Mouse (Mus musculus): ENCODE results near the gene Poc1a. TPM values are rescaled to one million over a fixed set of nuclear protein-coding genes. Genes with fewer than 3 reads are reported as not detected.

The Poc1a gene
- polyA plus RNA-seq, 1 experiment from 2014 or later, result 13.5 TPM

DNA sequence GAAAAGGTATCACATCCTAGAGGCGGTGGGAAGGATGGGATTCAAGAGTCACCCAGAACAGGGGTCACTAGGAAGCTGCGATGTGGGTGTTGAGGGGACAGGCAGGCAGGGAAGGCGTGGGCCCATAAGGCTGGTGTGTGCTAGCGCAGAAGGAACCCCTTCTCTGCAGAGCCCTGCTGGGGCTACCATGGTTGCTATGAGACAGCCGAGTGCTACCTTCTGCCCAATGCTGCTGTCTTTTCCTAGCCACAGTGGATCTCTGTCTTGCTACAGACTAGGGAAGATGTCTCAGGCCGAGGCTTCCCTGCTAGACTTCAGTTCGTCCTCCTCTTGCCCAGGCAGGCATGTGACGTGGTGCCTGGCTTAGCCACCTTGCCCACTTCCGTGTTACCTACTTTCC lies 61.7 kb downstream of the Poc1a start:
- Histone ChIP-seq H3K9ac (replicated peaks) (no peak overlapping the region), H3K9me3 (no peaks in the 10 kb centered on the region), H3K4me1 (replicated peaks) (peaks cover 50% of the 10 kb centered on the region), H3K4me2 (replicated peaks) (no peak overlapping the region), H3K27ac (no peak overlapping the region), H3K27me3 (no peaks in the 10 kb centered on the region), H3K4me3 (replicated peaks) (no peak overlapping the region), H3K36me3 (no peaks in the 10 kb centered on the region)
- 87% methylated on average over 9 of the region's 9 CpGs for WGBS
- ATAC-seq, result no peak

- H3K9me3 ChIP-seq, result no peaks in the 10 kb centered on the region
- no peak overlapping the region; the same call in 1 of the 2 replicates for H3K9ac ChIP-seq (replicated peaks)
- H3K27me3 ChIP-seq, result no peaks in the 10 kb centered on the region
- peak; percentile 41; the same call in 1 of the 2 replicates for ATAC-seq
- H3K4me3 ChIP-seq (replicated peaks), result no peak overlapping the region
- H3K36me3 ChIP-seq, result no peaks in the 10 kb centered on the region
- H3K27ac ChIP-seq, result peak overlapping the region; percentile 51
- H3K4me2 ChIP-seq (replicated peaks), result peak overlapping the region; percentile 17; the same call in 1 of the 2 replicates
- WGBS, result 12% methylated on average over 6 of the region's 6 CpGs
- H3K4me1 ChIP-seq (replicated peaks), result peaks cover 25% of the 10 kb centered on the region
Measured at GRCm38 (mm10) chr9:106345167-106345566, 64.3 kb downstream of the Poc1a start.

DNA sequence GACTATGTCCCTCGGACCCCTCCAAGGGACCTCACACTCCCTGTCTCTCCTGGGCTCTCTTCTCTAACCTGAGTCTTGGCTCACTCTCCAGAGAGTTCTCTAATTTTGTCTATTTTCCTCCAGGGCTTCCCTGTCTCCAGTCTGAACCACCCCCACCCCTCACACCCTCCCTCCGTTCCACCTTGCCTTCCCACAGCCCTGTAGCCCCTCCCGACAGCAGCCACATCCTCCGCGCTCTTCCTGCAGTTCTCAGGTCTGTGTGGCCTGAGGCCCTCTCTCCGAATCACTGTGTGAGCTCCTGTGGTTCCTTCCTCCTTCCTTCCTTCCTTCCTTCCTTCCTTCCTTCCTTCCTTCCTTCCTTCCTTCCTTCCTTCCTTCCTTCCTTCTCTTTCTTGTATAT lies 64.8 kb downstream of the Poc1a start:
- H3K4me3 ChIP-seq (replicated peaks), result no peak overlapping the region
- peak overlapping the region; percentile 17; the same call in 1 of the 2 replicates for H3K4me2 ChIP-seq (replicated peaks)
- H3K9ac ChIP-seq (replicated peaks), result no peak overlapping the region
- no peaks in the 10 kb centered on the region for H3K9me3 ChIP-seq
- no peaks in the 10 kb centered on the region for H3K36me3 ChIP-seq
- 33% methylated on average over 6 of the region's 6 CpGs for WGBS
- H3K27me3 ChIP-seq, result no peaks in the 10 kb centered on the region
- peaks cover 23% of the 10 kb centered on the region for H3K4me1 ChIP-seq (replicated peaks)
- ATAC-seq, result peak; percentile 5; the same call in 1 of the 2 replicates
- H3K27ac ChIP-seq, result no peak overlapping the region

- Histone ChIP-seq H3K27me3 (no peaks in the 10 kb centered on the region), H3K27ac (no peak overlapping the region), H3K9me3 (no peaks in the 10 kb centered on the region), H3K36me3 (no peaks in the 10 kb centered on the region), H3K4me3 (replicated peaks) (no peak overlapping the region), H3K9ac (replicated peaks) (no peak overlapping the region), H3K4me1 (replicated peaks) (peaks cover 12% of the 10 kb centered on the region), H3K4me2 (replicated peaks) (no peak overlapping the region)
- 82% methylated on average over 10 of the region's 10 CpGs for WGBS
- ATAC-seq, result no peak
Measured at GRCm38 (mm10) chr9:106348281-106348680, 67.4 kb downstream of the Poc1a start.

DNA sequence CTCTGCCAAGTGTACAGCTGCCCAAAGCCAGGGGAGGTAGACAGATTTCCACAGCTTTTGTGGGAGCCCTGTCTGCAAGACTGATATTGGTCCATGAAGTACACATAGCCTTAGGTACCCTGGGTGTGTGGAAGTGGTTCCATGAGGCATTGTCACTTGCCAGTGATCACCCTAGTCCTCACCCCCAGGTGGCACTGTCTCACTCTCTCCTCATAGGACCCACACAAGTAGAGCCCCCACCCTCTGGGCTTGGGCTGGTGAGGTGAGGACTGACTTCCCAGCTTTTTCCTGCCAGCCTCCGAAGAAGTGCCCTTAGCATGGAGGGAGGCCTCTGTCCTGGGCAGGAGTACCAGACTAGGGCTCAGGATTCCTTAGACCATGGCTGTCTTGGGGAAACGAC lies 68.2 kb downstream of the Poc1a start:
- peak; percentile 59; the same call in 1 of the 2 replicates for ATAC-seq

DNA sequence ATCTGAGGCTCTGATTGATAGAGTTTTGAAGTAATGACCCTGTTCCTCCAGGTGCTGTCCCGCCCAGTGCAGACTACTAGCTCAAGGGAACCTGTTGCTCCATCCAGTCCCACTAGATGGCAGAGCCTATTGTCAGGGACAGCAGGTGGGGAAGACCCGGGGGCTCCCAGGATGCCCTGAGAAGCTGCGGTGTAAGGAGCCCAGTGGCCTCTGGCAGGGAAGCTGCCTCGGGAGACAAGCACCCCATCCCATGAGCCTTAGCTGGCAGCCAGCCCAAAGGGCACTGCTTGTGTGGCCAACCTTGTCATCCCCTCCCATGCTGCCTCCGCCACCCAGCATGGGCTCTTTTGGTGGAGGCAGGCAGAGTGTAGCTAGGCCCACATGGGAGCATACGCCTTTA lies 70.3 kb downstream of the Poc1a start:
- no peak for ATAC-seq
- no peak overlapping the region for H3K4me3 ChIP-seq (replicated peaks)
- no peaks in the 10 kb centered on the region for H3K27me3 ChIP-seq
- no peak overlapping the region for H3K4me2 ChIP-seq (replicated peaks)
- no peak overlapping the region for H3K9ac ChIP-seq (replicated peaks)
- peaks cover 6% of the 10 kb centered on the region for H3K4me1 ChIP-seq (replicated peaks)
- H3K27ac ChIP-seq, result no peak overlapping the region
- H3K36me3 ChIP-seq, result no peaks in the 10 kb centered on the region
- no peaks in the 10 kb centered on the region for H3K9me3 ChIP-seq
- 62% methylated on average over 6 of the region's 6 CpGs for WGBS

More for the DNA sequence above, 68.2 kb downstream of the Poc1a start:
- Histone ChIP-seq H3K4me3 (replicated peaks) (no peak overlapping the region), H3K27ac (no peak overlapping the region), H3K9ac (replicated peaks) (no peak overlapping the region), H3K4me2 (replicated peaks) (no peak overlapping the region), H3K4me1 (replicated peaks) (peaks cover 12% of the 10 kb centered on the region), H3K36me3 (no peaks in the 10 kb centered on the region), H3K27me3 (no peaks in the 10 kb centered on the region), H3K9me3 (no peaks in the 10 kb centered on the region)
- WGBS, result 73% methylated on average over 2 of the region's 2 CpGs

DNA sequence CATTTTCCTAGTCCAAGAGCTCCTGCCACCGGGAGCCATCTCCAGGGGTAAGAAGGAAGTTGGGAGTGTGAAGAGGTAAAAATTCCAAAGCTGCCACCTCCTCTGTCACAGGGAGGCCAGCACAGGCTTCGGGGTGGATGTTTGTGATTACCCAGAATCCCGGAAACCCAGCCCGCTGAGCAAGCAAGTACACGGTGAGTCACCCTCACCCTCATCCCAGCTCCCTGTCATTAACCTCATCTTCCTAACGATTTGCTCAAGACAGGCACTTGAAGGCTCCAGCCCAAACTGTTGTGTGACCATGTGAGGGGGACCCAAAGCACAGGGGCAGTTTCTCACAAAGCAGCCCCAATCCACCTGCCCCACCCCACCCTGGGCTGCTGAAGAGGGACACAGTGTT lies 72.9 kb downstream of the Poc1a start:
- H3K4me2 ChIP-seq (replicated peaks), result no peak overlapping the region
- H3K4me3 ChIP-seq (replicated peaks), result no peak overlapping the region
- no peaks in the 10 kb centered on the region for H3K36me3 ChIP-seq
- no peak for ATAC-seq
- no peaks in the 10 kb centered on the region for H3K9me3 ChIP-seq
- peaks cover 9% of the 10 kb centered on the region for H3K4me1 ChIP-seq (replicated peaks)
- H3K9ac ChIP-seq (replicated peaks), result no peak overlapping the region
- 81% methylated on average over 6 of the region's 6 CpGs for WGBS
- no peak overlapping the region for H3K27ac ChIP-seq
- no peaks in the 10 kb centered on the region for H3K27me3 ChIP-seq

DNA sequence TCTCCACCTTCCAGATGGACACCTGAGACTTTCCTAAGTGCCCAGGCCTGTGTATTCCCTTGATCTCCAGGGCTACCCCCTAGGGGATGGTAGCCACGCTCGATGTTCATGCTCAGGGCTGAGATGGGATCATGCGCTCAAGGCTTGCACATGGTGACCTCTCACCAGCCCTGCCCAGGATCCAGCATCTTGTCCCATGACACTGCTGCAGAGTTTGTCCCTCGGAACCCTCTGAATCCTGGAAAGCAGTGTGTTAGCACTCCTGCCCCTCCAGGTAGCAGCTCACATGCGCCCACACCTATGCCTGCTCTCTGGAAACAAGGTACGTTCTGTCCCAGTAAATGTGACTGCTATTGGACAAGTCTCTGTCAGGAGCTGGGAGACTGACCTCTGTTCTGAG lies 73.9 kb downstream of the Poc1a start:
- ATAC-seq, result no peak
- Histone ChIP-seq H3K27me3 (no peaks in the 10 kb centered on the region), H3K4me3 (replicated peaks) (no peak overlapping the region), H3K36me3 (no peaks in the 10 kb centered on the region), H3K9me3 (no peaks in the 10 kb centered on the region), H3K4me2 (replicated peaks) (no peak overlapping the region), H3K9ac (replicated peaks) (no peak overlapping the region), H3K27ac (no peak overlapping the region), H3K4me1 (replicated peaks) (peaks cover 13% of the 10 kb centered on the region)
- 91% methylated on average over 6 of the region's 6 CpGs for WGBS

DNA sequence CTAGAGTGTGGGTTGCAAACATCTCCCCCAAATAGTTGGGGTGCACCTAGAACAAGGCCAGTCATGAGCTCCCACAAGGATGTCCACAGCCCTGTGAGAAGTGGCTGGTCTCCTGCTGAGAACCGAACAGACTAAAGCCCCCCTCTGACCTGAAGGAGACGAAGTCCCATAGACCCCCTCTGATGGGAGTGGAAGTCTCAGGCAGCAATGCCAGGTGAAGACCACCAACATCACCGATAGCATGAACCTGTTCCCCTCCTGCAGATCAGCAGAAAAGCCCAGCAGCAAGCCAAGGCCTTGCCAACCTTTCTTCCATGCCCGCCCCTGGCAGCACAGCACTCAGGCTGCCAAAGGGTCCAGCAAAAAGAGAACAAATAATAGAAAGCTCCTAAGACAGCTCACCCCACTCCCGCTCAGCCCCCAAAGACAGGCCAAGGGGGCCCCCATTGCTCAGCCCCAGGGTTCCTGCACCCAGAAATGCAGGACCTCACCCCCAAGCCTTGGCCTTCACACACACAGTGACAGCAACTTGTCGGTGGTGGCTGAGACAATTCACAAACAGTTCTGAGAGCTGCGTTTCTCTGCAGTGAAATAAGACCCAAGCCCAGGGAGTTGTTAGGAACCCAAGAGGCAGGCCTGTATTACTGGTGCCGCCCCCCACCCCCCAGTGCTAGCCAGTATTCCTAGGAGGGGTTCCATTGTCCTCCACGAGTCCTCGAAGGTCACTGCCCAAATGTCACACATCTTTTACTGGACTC lies 74.5 kb downstream of the Poc1a start:
- ATAC-seq, result no peak
- WGBS, result 78% methylated on average over 10 of the region's 10 CpGs

DNA sequence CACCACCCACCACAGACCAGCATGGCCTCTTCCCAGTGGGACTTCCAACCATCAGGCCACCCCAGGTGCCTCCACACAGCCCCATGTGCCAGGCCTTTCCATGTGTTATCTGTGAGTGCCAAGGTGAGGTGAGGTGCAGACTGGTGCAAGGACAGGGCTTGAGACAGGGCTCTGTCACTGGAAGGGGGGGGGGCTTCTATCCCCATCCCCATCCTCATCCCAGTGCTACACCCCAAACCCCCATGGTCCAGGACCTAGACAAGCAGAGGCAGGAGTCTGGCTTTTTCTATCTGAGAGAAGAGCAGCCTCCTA lies 75.1 kb downstream of the Poc1a start:
- no peak for ATAC-seq
- no peaks in the 10 kb centered on the region for H3K36me3 ChIP-seq
- H3K27ac ChIP-seq, result peak overlapping the region; percentile 5; the same call in 1 of the 2 replicates
- no peak overlapping the region for H3K9ac ChIP-seq (replicated peaks)
- H3K9me3 ChIP-seq, result no peaks in the 10 kb centered on the region
- no peaks in the 10 kb centered on the region for H3K27me3 ChIP-seq
- no peak overlapping the region for H3K4me2 ChIP-seq (replicated peaks)
- no peak overlapping the region for H3K4me3 ChIP-seq (replicated peaks)
- H3K4me1 ChIP-seq (replicated peaks), result peaks cover 13% of the 10 kb centered on the region

More for the DNA sequence above, 74.5 kb downstream of the Poc1a start:
- no peak overlapping the region for H3K27ac ChIP-seq
- H3K4me1 ChIP-seq (replicated peaks), result peaks cover 13% of the 10 kb centered on the region
- H3K9me3 ChIP-seq, result no peaks in the 10 kb centered on the region
- H3K4me2 ChIP-seq (replicated peaks), result no peak overlapping the region
- no peak overlapping the region for H3K9ac ChIP-seq (replicated peaks)
- no peak overlapping the region for H3K4me3 ChIP-seq (replicated peaks)
- H3K27me3 ChIP-seq, result no peaks in the 10 kb centered on the region
- H3K36me3 ChIP-seq, result no peaks in the 10 kb centered on the region

DNA sequence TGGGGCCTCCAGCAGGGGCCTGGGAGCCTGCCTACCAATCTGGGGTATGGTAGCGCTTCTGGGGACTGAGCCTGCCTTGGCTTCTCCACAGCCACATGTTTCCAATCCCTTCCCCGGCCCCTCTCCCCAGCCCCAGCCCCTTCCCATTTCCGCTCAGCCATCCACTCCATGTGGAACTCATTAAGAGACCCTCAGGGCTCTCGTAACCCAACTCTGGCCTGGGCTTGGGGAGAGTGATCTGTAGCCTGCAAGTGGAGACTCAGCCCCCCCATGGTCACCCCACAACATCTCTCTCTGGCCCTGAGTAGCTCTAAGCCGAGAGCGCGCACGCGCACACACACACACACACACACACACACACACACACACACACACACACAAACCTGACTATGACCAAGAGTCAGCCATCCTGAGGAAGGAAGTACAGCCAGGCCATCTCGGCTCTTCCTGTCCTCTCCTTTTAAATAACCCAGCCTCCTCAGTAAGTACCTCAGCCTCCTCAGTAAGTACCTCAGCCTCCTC lies 75.5 kb downstream of the Poc1a start:
- Histone ChIP-seq H3K36me3 (no peaks in the 10 kb centered on the region), H3K9ac (replicated peaks) (no peak overlapping the region), H3K9me3 (no peaks in the 10 kb centered on the region), H3K27me3 (no peaks in the 10 kb centered on the region), H3K4me1 (replicated peaks) (peaks cover 13% of the 10 kb centered on the region), H3K4me3 (replicated peaks) (no peak overlapping the region), H3K4me2 (replicated peaks) (no peak overlapping the region), H3K27ac (peak overlapping the region; percentile 5; the same call in 1 of the 2 replicates)
- ATAC-seq, result no peak
- 73% methylated on average over 10 of the region's 10 CpGs for WGBS

GRCm38 (mm10) chr9:106357167-106357566 lies 76.3 kb downstream of the Poc1a start:
- ATAC-seq, result no peak
- H3K4me2 ChIP-seq (replicated peaks), result no peak overlapping the region
- no peak overlapping the region for H3K4me3 ChIP-seq (replicated peaks)
- no peak overlapping the region for H3K9ac ChIP-seq (replicated peaks)
- no peaks in the 10 kb centered on the region for H3K27me3 ChIP-seq
- WGBS, result 89% methylated on average over 3 of the region's 3 CpGs
- H3K36me3 ChIP-seq, result no peaks in the 10 kb centered on the region
- H3K9me3 ChIP-seq, result no peaks in the 10 kb centered on the region
- H3K4me1 ChIP-seq (replicated peaks), result peaks cover 13% of the 10 kb centered on the region
- no peak overlapping the region for H3K27ac ChIP-seq

GRCm38 (mm10) chr9:106359297-106359696 lies 78.4 kb downstream of the Poc1a start:
- no peaks in the 10 kb centered on the region for H3K27me3 ChIP-seq
- no peak for ATAC-seq
- no peak overlapping the region for H3K4me2 ChIP-seq (replicated peaks)
- H3K9me3 ChIP-seq, result no peaks in the 10 kb centered on the region
- peaks cover 13% of the 10 kb centered on the region for H3K4me1 ChIP-seq (replicated peaks)
- H3K4me3 ChIP-seq (replicated peaks), result no peak overlapping the region
- H3K27ac ChIP-seq, result no peak overlapping the region
- 51% methylated on average over 6 of the region's 6 CpGs for WGBS
- H3K36me3 ChIP-seq, result no peaks in the 10 kb centered on the region
- no peak overlapping the region for H3K9ac ChIP-seq (replicated peaks)
